Mouse (Mus musculus): ENCODE data around the gene Parp3.

Parp3 gene

GRCm38 (mm10) chr9:106476002-106476923 lies 486 bp downstream of the Parp3 start:
- in situ Hi-C loops (cut with MboI, MseI), result loop anchor here (5.0 to 10.0 kb wide), 3 partner anchors 34 to 1499 kb away; partner anchors contain the start of gene Uba7 (in 1 of the 2)

GRCm38 (mm10) chr9:106475663-106476001 lies 1.1 kb downstream of the Parp3 start, which contains the start of gene Rrp9:
TSS of gene Rrp9 (plus strand) at chr9:106475963.
- in situ Hi-C loops (cut with MboI, MseI), result loop anchor here (5.0 to 10.0 kb wide), 3 partner anchors 33 to 1499 kb away; partner anchors contain the start of gene Uba7 (in 1 of the 2)

- in situ Hi-C loops (cut with MboI, MseI), result loop anchor here (5.0 to 10.0 kb wide), 3 partner anchors 33 to 1500 kb away; partner anchors contain the start of gene Uba7 (in 1 of the 2)
Observed at GRCm38 (mm10) chr9:106475046-106475445, 1.7 kb downstream of the Parp3 start.

- in situ Hi-C loops (cut with MboI, MseI), result loop anchor here in 1 of 2 experiments (5.0 to 10.0 kb wide), 2 partner anchors 37 to 1500 kb away; partner anchors contain the start of genes Acy1 and Uba7
Observed at GRCm38 (mm10) chr9:106474456-106474855, 2.3 kb downstream of the Parp3 start.

DNA sequence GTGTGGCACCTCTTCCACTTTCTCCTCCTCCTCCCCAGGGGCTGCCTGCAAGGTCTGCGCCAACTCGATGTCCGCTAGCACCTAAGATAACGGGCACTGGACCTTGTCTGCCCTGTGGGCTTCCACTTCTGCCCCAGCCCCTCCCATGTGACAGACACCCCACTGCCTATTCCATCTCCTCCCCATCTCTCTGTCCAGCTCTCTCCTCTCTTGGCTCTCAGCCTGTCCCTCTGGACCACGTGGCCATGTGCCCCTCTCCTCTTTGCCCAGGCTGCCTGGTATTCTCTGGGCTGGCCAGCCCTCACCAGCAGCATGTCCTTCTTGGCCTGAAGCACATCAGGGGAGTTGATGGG lies 3.0 kb downstream of the Parp3 start:
- in situ Hi-C loops (cut with MboI, MseI), result loop anchor here in 1 of 2 experiments (5.0 to 10.0 kb wide), 2 partner anchors 36 to 1501 kb away; partner anchors contain the start of genes Acy1 and Uba7

DNA sequence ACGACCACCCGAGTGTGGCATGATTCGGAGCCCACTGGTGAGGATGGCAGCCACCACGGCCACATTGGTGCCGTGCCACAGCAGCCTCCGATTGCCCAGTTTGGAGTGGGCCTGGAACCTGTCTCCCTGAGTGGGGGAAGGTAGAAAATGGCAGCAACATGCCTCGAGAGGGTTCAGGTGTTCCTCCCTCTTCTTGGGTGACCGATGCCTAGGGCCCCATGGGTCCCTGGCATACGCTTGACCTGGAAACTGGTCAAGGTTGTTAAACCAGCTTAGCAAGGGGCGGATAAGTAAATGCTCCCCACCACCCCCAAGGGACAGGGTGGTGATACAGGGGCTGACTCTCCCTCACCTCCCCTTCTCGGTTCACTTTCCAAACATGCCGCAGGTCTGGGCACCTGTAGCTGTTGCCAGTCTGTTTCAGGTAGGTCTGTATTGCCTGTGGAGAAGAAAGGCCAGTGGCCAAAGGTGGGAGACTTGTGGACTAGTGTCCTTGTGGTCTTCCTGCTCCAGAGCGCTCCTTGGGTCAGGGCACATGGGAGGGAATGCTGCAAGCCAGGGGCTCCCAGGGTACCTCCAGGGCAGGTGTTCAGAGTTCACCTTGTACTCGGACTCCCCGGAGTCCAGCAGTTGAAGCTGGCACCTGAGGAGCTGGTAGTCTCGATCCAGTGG lies 3.5 kb downstream of the Parp3 start:
- in situ Hi-C loops (cut with MboI, MseI), result loop anchor here in 1 of 2 experiments (5.0 to 10.0 kb wide), 2 partner anchors 36 to 1502 kb away; partner anchors contain the start of genes Acy1 and Uba7

DNA sequence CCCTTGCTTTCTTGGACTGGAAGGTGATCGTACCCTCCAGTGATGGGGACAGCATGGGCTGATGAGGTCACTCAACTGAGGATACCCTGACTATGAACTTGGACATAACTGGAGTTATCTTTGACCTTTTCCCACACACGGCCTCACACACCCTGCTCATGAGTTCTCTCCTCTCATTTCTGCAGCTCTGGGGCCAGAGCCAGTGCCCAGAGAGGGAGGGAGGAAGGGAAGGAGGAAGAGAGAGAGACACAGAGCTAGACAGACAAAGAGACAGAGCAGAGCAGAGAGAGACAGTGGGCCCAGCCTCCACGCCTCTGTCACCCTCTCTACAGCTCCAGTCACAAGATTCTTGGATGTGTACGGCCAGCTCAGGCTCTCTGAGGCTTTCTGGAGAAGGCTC lies 4.4 kb downstream of the Parp3 start:
- in situ Hi-C loops (cut with MboI, MseI), result loop anchor here in 1 of 2 experiments (5.0 to 10.0 kb wide), 2 partner anchors 35 to 1502 kb away; partner anchors contain the start of genes Acy1 and Uba7

DNA sequence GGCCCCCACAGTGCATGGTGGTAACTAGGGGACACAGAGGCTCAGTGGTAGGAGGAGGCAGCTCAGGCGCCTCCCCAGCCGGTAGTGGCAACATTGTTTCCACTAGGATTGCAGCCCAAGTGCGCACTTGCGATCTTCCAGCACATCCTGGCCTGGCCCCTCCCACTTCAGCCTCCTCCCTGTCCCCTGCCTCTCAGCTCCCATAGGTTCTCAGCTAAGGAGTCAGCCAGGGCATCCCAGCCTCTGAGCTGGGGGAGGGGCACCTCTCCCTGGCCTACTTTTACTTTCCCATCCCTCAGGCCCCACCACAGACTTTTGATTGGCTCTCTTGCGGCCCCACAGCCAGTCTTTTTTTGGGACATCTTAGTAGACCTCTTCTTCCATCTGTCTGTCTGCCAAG lies 4.9 kb downstream of the Parp3 start:
- in situ Hi-C loops (cut with MboI, MseI), result loop anchor here in 1 of 2 experiments (5.0 to 10.0 kb wide), 2 partner anchors 35 to 1503 kb away; partner anchors contain the start of genes Acy1 and Uba7

DNA sequence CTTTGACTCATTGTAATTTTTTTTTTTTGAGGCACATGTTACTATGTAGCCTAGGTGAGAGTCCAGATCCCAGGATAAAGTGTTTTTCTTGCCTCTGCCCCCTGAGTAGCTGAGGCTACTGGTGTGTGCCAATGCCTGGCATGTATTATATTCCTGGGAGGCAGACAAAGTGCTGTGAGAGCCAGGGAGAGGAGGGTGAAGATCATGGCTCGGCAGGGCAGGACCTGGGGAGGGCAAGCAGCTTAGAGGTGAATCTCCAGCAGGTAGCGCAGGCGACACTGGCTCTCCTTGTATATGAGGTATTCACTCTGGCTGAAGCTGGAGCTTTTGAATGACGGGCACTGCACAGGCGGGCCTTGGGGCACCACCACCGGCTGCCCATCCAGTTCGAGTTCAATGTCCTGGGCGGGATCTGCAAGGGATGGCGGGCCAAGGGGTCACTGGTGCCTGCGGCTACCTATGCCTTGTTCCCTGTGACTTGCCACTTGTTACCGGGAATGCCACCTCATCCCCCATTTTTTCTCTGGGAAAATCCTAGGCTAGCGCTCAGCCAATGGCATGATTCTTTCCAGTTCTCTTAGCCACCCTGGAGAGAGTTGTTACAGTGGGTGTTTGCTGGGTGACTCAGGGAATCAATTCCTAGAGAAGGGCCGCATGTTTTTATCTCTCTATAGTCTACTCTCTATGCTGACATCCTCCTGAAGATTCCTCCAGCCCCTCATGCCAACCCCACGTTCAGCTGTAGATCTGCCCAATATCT lies 5.6 kb downstream of the Parp3 start:
- in situ Hi-C loops (cut with MboI, MseI), result loop anchor here in 1 of 2 experiments (5.0 to 10.0 kb wide), 2 partner anchors 34 to 1504 kb away; partner anchors contain the start of genes Acy1 and Uba7

DNA sequence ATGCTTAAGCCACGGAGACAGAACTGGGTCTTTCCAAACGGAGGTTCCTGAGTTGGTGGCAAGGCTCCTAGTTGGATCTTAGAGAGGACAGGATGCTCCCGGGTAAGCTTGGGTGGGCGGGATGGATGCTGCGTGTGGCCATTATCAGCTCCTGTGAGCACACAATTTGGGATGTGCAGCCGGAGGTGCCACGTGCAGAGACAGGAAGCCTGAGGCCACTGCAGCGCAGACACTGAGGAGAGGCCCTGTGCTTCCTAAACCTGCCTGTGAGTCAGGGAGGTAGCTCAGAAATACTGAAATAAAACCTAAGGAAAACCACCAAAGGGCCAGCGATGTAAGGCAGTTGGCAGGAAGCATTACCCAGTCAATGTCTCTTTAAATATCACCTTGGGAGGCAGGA lies 7.0 kb downstream of the Parp3 start:
- in situ Hi-C loops (cut with MboI, MseI), result loop anchor here in 1 of 2 experiments (5.0 to 10.0 kb wide), 2 partner anchors 32 to 1505 kb away; partner anchors contain the start of genes Acy1 and Uba7

DNA sequence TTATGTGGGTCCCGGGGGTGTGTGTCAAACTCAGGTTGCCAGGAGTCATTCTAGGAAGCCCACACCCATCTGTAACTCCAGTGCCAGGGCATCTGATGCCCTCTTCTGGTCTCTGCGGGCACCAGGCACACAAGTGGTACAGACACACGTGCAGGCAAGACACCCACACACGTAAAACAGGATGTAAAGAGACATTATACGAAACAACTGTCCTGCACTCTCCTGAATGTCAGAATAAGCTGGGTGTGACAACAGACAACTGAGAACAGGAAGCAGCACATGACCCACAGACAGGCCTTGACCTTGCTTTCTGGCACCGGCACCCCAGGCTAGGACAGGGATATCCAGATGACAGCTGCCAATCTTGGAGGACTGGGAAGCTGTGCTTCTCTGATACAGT lies 7.4 kb downstream of the Parp3 start:
- in situ Hi-C loops (cut with MboI, MseI), result no loop called here

DNA sequence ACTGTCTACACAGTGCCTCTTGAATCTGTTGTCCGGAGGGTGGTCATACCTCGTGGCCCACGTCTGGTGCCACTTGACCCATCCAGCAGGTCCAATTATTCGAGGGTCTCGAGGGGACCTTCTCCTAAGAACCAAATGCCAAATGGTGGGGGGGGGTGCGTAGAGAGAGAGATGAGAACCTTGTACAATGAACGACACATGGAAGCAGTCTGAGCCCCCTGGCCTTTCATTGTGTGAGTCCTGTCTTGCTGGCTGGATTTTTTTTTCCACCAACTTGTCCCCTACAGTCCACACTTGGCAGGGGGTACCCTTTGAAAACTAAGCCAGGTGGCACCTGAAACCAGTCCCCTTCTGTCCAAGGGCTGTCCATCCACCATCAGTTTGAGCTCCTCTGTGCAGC lies 9.0 kb downstream of the Parp3 start:
- in situ Hi-C loops (cut with MboI, MseI), result no loop called here

DNA sequence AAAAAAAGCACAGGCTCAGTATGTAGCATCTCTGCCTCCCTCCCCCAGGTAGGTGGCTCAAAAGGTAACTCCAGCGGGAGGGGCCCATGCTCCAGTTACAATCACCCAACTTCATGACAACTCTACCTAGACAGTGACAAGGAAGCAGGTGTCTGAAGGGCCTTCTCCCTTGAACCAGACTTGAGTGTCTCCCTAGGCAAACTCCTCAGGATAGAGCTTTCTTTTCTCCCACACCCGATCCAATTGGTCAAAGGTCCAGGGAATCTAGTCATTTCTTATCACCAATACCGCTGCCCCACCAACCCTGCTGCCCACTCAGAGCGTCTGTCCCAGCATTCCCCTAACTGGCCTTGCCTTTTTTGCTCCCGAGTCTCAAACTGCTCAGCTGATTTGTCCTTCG lies 10.0 kb downstream of the Parp3 start:
- in situ Hi-C loops (cut with MboI, MseI), result no loop called here

DNA sequence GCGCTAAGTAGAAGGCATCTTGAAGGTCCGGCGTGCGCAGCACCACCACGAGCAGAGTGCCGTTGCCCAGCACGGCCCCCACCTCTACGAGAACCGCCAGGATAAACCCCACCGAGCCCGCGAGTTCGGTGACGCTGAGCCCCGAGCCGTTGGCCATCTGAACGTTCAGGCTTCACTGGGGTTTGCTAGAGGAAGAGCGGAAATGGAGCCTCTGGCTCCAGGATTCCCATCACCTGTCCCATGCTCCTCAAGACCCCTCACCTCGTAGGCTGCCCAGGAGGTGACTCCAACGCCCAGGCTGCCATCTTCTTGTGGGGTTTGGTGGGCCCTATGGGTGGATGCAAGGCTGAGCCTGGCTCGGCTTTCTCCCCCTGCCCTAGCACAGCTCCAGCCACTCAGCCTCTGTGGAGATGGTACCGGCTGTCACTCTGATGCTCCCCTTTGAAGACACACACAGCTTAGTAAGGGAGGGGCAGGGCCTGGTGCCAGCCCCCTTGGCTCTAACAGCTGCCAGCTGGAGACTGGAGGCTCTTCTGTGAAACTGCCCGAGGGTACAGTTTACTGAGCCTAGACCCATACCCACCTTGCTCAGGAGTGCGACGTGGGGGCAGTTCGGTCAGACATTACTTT lies 11.1 kb downstream of the Parp3 start, which contains the start of gene Gpr62:
Gene Gpr62, minus strand, starts transcription at position 368 of the 630 bp plus-strand sequence.
- in situ Hi-C loops (cut with MboI, MseI), result no loop called here

DNA sequence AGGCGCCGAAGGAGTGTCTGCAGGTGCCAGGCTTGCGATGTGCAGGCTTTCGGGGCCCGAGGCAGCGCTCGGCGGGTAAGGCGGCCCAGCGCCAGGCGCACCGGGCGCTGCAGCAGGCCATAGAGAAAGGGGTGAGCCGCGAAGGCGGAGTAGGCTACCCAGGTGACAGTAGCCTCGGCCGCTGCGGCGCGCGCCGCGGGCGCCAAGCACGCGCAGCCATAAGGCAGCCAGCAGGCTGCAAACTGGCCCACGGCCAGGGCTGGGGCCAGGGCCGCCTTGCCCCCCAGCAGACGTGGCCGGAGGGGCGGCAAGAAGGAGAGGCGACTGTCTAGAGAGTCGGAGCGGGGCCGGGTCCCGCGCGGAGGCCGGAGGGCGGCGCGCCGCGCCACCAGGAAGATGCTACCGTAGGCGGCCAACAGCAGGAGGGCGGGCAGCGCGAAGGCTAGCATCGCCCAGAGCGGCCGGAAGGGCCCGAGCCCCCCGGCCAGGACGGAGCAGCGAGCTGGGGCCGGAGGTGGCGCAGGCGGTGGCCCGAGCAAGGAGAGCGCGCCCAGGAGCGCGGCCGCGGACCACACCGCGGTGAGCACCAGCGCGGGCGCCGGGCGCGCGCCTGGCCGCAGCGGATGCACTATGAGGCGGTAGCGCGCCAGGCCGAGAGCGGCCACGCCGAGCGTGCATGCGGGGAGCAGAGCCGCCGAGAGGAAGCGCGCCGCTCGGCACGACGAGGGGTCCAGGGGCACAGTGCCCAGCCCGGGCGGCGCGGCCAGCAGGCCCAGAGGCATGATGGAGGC lies 11.8 kb downstream of the Parp3 start:
- in situ Hi-C loops (cut with MboI, MseI), result no loop called here

GRCm38 (mm10) chr9:106463122-106464063 lies 13.4 kb downstream of the Parp3 start:
- in situ Hi-C loops (cut with MboI, MseI), result no loop called here

GRCm38 (mm10) chr9:106462430-106462800 lies 14.3 kb downstream of the Parp3 start:
- in situ Hi-C loops (cut with MboI, MseI), result no loop called here

DNA sequence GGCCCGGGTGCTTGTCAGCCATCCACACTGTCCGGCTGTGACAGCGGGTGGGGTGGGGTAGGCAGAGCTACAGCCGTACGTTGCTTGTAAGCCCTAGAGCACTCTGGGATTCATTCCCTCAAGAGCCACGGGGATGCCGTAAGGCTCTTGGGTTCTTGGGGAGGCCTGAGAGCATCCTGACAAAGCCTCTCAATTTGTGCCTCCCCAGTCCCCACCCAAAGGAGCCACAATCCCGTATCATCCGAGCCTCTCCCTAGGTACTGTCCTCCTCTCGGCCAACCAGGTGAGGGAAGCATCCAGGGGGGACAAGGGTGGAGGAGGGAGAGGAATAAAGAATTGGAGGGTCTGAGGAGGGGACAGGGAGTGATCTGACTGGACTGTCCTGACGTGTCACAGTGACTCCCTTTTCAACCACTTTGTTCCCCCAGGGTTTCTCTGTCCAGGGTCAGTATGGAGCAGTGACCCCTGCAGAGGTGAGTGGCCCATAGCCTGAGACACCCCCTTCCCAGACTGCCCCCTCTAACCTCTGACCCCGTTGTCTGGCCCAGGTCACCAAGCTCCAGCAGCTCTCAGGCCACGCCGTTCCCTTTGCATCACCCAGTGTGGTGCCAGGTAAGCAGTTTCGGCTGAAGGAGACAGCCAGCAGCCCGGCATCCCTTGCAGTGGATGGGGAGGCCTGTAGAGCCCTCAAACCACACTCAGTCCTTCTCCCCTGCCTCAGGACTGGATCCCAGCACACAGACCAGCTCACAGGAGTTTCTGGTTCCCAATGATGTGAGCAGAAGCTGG lies 14.9 kb downstream of the Parp3 start:
- in situ Hi-C loops (cut with MboI, MseI), result no loop called here
